Mouse (Mus musculus) testis, postnatal 10 days (tissue): ENCODE results near the gene Gm13272.
A peak's percentile ranks its signal among the peaks of the same experiment; 100 is the strongest.
"Not testable (repeated sequence)": the region's sequence is repeated elsewhere in the genome, so short reads cannot be mapped to it uniquely, and the experiment has no call there.

ENCODE experiments used
- DNase-seq: peaks from one replicate; pipeline ENCODE4 v3.0.0; 2021; ENCODE audit warnings: low spot score

Gm13272 gene

DNA sequence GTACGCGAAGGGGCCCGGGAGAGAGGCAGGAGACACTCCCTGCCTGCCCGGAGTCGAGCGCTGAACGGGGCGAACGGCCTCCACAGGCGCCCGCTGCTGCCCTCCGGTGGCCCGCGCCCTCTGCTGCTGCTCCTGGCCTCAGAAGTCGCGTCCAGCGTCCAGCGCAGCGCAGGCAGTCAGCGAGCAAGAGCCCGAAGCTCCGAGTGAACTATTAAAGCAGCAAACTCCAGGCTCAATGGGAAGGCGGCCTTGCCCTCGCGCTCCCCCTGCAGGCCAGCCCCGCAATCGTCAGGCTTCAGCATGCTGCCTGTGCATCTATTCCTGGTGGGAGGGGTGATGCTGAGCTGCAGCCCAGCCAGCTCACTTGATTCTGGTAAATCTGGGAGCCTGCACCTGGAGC is 5.8 kb downstream of the Gm13272 start, which contains the start of gene Gm13276:
Gene Gm13276 (plus strand): TSS at position 301 of the 400 bp plus-strand sequence.
- DNase-seq = not testable (repeated sequence)

DNA sequence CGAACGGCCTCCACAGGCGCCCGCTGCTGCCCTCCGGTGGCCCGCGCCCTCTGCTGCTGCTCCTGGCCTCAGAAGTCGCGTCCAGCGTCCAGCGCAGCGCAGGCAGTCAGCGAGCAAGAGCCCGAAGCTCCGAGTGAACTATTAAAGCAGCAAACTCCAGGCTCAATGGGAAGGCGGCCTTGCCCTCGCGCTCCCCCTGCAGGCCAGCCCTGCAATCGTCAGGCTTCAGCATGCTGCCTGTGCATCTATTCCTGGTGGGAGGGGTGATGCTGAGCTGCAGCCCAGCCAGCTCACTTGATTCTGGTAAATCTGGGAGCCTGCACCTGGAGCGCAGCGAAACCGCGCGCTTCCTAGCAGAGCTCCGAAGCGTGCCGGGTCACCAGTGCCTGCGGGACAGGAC is 8.8 kb downstream of the Gm13272 start, which contains the start of gene Gm13277:
Gene Gm13277 (plus strand): TSS at position 231 of the 400 bp plus-strand sequence.
- DNase-seq = peak; percentile 54

DNA sequence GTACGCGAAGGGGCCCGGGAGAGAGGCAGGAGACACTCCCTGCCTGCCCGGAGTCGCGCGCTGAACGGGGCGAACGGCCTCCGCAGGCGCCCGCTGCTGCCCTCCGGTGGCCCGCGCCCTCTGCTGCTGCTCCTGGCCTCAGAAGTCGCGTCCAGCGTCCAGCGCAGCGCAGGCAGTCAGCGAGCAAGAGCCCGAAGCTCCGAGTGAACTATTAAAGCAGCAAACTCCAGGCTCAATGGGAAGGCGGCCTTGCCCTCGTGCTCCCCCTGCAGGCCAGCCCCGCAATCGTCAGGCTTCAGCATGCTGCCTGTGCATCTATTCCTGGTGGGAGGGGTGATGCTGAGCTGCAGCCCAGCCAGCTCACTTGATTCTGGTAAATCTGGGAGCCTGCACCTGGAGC is 11.6 kb downstream of the Gm13272 start, which contains the start of gene Gm13278:
Gene Gm13278 (plus strand): TSS at position 301 of the 400 bp plus-strand sequence.
- DNase-seq = not testable (repeated sequence)

DNA sequence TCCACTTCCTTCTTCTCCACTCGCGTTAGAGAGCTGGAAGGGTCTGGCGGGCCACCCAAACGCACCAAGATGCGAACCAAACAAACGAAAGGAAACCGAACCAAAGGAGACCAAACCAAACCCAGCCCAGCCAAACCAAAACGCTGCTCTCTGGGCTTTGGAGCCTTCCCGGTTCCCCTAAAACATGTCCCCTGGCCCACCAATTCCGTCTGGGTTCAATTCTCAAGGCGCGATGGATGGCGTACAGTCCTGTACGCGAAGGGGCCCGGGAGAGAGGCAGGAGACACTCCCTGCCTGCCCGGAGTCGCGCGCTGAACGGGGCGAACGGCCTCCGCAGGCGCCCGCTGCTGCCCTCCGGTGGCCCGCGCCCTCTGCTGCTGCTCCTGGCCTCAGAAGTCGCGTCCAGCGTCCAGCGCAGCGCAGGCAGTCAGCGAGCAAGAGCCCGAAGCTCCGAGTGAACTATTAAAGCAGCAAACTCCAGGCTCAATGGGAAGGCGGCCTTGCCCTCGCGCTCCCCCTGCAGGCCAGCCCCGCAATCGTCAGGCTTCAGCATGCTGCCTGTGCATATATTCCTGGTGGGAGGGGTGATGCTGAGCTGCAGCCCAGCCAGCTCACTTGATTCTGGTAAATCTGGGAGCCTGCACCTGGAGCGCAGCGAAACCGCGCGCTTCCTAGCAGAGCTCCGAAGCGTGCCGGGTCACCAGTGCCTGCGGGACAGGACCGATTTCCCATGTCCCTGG is 14.5 kb downstream of the Gm13272 start, which contains the start of gene Gm13275:
Gene Gm13275 (plus strand): TSS at position 552 of the 740 bp plus-strand sequence.
- peak; percentile 69 for DNase-seq

DNA sequence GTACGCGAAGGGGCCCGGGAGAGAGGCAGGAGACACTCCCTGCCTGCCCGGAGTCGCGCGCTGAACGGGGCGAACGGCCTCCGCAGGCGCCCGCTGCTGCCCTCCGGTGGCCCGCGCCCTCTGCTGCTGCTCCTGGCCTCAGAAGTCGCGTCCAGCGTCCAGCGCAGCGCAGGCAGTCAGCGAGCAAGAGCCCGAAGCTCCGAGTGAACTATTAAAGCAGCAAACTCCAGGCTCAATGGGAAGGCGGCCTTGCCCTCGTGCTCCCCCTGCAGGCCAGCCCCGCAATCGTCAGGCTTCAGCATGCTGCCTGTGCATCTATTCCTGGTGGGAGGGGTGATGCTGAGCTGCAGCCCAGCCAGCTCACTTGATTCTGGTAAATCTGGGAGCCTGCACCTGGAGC is 17.4 kb downstream of the Gm13272 start, which contains the start of gene Gm13279:
Gene Gm13279 (plus strand): TSS at position 301 of the 400 bp plus-strand sequence.
- DNase-seq = not testable (repeated sequence)

DNA sequence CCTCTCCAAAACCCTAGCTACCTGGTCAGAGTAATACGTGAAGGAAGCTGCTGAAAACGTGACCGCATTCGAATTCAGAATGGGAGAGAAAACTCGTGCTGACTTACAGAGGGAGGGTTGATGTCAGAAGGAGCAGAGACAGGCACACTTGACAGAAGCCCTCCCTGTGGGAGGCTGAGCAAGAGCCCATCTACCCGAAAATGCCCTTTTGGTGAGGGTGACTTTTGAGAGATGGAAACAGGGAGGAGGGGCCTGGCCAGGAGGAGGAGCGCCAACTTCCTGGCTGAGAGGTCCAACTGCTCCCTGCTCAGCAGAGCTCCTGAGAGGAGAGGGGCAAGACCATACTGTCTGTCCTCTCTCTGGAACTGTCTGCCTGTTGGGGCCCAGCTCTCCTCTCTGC is 19.7 kb downstream of the Gm13272 start, which contains the start of gene Gm13285:
Gene Gm13285 (plus strand): TSS at position 301 of the 400 bp plus-strand sequence.
- DNase-seq = not testable (repeated sequence)

DNA sequence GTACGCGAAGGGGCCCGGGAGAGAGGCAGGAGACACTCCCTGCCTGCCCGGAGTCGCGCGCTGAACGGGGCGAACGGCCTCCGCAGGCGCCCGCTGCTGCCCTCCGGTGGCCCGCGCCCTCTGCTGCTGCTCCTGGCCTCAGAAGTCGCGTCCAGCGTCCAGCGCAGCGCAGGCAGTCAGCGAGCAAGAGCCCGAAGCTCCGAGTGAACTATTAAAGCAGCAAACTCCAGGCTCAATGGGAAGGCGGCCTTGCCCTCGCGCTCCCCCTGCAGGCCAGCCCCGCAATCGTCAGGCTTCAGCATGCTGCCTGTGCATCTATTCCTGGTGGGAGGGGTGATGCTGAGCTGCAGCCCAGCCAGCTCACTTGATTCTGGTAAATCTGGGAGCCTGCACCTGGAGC is 23.3 kb downstream of the Gm13272 start, which contains the start of gene Gm13287:
Gene Gm13287 (plus strand): TSS at position 301 of the 400 bp plus-strand sequence.
- not testable (repeated sequence) for DNase-seq

DNA sequence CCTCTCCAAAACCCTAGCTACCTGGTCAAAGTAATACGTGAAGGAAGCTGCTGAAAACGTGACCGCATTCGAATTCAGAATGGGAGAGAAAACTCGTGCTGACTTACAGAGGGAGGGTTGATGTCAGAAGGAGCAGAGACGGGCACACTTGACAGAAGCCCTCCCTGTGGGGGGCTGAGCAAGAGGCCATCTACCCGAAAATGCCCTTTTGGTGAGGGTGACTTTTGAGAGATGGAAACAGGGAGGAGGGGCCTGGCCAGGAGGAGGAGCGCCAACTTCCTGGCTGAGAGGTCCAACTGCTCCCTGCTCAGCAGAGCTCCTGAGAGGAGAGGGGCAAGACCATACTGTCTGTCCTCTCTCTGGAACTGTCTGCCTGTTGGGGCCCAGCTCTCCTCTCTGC is 25.6 kb downstream of the Gm13272 start, which contains the start of gene Gm13288:
Gene Gm13288 (plus strand): TSS at position 301 of the 400 bp plus-strand sequence.
- not testable (repeated sequence) for DNase-seq

DNA sequence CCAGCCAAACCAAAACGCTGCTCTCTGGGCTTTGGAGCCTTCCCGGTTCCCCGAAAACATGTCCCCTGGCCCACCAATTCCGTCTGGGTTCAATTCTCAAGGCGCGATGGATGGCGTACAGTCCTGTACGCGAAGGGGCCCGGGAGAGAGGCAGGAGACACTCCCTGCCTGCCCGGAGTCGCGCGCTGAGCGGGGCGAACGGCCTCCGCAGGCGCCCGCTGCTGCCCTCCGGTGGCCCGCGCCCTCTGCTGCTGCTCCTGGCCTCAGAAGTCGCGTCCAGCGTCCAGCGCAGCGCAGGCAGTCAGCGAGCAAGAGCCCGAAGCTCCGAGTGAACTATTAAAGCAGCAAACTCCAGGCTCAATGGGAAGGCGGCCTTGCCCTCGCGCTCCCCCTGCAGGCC is 26.1 kb downstream of the Gm13272 start:
- DNase-seq = not testable (repeated sequence)

DNA sequence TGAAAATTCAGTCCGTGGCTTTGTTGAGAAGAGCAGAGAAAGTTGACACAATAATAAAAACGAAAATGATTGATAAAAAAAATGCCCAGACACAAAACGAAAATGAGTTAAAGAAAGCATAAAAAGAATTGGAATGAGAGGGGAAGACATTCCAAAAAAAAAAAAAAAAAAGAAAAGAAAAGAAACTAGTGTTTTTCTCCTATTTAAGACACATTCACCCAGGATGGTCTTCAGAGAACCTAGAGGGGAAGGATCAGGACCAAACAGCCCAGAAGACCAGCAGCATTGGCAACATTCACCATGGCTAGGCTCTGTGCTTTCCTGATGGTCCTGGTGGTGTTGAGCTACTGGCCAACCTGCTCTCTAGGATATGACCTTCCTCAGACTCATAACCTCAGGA is 36.3 kb downstream of the Gm13272 start, which contains the start of gene Ifna7:
Gene Ifna7 (plus strand): TSS at position 301 of the 400 bp plus-strand sequence.
- no peak for DNase-seq

DNA sequence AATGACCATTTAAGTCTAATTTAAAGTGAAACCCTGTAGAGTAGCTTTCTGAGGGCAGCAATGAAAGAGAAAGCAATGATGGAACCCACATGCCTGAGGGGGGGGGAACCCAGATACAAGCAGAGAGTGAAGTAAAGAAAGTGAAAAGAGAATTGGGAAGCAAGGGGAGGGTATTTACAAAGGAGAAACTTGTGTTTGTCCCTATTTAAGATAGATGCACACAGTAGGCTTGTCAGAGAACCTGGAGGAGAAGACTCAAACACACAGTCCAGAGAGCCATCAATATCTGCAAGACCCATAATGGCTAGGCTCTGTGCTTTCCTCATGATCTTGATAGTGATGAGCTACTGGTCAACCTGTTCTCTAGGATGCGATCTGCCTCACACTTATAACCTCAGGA is 40.0 kb downstream of the Gm13272 start, which contains the start of gene Ifna11:
Gene Ifna11 (plus strand): TSS at position 301 of the 400 bp plus-strand sequence.
- no peak for DNase-seq

DNA sequence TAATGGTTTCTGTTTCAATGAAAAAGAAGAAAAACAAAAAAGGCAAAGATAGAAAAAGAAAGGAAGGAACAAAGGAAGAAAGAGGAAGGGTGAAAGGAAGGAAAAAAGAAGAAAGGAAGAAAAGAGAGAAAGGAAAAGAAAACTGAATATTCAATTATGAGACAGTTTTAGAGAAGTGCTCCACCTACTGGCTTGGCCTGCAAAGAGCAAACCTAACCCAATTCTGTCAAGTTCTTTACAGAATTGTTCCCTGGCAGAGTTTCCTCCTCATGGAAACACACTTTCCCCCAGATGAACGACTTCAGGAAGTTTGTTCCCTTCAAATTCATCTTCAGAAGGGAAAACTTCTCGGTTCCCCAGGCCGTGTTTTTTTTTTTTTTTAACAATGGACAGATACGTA is 43.3 kb downstream of the Gm13272 start:
- no peak for DNase-seq

DNA sequence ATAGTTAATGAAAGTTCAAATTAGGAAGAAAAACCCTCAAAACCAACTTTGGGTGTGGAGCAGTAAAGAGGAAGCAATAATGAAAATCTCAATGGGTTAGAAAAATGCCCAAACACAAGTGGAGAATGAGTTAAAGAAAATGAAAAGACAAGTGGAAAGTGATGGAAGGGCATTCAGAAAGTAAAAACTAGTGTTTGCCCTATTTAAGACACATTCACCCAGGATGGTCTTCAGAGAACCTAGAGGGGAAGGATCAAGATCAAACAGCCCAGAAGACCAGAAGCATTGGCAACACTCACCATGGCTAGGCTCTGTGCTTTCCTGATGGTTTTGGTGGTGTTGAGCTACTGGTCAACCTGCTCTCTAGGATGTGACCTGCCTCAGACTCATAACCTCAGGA is 47.5 kb downstream of the Gm13272 start, which contains the start of gene Ifna6:
Gene Ifna6 (plus strand): TSS at position 301 of the 400 bp plus-strand sequence.
- not testable (repeated sequence) for DNase-seq
